Mouse (Mus musculus): ENCODE data around the gene Slc39a11.

Slc39a11 gene

GRCm38 (mm10) chr11:113504459-113505062 lies 145.3 kb downstream of the Slc39a11 start:
- no peak for DNase-seq

DNA sequence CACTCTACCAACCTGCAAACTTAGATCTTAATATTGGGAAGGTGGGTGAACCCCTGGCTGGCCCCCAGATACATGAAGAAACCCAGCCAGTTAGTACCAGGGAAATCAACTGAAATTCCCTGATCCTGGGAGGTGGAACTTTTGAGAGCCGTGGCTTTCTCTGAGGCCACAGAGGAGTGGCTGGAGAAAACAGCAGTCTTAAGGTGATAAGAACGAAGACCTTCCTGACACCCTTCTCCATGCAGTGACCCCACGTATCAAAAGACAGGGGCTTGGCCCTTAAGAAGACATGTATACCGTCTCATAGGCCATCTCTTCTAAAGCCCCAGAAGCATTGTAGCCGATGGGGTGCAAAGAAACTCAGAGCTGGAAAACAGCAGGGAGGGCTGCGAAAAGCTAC lies 146.9 kb downstream of the Slc39a11 start:
- DNase-seq, result no peak

DNA sequence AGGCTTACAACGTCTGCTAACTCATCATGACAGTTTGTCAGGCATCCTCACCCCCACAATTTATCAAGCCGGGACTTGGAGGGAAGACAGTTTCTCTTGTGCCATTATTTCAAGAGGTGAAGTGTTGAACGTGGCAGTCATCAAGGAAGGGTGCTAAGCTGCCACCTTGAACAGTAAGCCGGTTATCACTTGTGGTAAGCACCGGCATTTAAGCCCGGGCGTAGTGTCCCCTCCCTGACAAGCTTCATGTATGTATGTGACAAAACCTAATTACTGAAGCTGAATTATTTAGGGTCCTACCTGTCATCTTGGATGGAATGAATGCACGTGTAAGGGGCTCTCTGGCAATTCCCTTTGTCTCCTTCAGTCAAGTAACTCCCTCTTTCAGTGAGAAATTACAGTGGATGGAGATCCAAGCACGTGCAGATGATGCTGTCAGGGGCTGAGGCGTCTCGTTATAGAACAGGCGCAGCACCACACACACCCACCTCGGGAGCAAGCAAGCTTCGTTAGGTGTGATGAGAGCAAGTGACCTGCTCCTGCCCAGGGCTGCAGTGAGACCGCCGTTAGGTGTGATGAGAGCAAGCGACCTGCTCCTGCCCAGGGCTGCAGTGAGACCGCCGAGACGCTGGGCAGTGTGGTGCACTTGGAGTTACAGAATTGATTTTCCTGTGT lies 149.1 kb downstream of the Slc39a11 start:
- DNase-seq, result no peak

DNA sequence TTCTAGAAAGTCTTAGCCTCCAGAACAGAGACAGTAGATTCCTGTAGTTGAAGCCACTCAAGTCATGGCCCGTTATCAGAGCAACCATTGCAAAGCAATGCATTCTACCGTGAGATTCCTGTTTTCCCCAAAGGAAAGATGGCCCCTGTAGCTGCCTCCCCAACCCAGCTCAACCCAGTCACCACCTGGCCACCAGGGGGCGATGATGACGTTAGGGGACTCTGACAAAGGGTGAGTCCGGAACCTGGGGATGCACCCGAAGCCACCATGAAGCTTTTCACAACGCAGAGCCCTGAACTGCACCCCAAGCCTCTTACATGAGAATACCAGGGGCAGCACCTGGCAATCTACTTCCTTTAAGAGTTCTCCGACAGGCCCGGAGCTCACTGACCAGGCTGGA lies 151.0 kb downstream of the Slc39a11 start:
- DNase-seq, result no peak

GRCm38 (mm10) chr11:113494021-113494546 lies 155.8 kb downstream of the Slc39a11 start:
- no peak for DNase-seq

- DNase-seq, result no peak
Measured at GRCm38 (mm10) chr11:113490530-113491520, 159.1 kb downstream of the Slc39a11 start.

GRCm38 (mm10) chr11:113487603-113488335 lies 162.1 kb downstream of the Slc39a11 start:
- DNase-seq, result peak; percentile 91

DNA sequence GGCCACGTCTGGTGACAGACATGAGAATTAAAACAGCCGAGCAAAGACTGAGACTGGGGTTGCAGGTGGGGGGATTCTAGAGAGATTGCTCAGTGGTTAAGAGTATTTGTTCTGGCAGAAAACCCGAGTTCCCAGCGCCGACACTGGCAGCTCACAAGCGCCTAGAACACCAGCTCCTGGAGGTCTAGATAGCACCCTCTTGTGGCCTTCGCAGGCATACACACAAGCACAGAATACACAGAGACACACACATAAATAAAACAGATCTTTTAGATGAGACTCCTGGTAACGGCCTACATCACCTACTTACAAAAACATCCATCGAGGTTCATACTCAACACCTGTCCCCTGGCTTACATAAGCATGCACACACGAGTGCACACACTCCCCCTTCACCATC lies 165.8 kb downstream of the Slc39a11 start:
- DNase-seq, result no peak

DNA sequence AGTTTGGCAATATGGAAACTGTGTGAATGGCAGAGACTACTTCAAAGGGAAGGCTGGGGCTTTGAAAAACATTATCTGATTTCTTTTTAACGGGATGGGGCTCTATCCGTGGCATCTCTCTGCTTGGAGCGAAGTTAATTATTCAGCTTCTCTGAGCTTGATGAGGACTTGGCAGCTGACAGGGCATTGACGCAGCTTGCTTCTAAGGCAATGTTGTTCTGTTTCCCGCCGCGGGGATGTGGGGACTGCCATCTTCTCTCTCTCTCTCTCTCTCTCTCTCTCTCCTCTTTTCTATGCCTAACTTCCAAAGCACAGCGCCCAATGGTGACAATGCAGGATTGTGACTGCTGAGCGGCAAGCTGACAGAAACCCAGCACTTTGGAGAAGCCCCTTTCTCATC lies 172.3 kb downstream of the Slc39a11 start:
- no peak for DNase-seq

DNA sequence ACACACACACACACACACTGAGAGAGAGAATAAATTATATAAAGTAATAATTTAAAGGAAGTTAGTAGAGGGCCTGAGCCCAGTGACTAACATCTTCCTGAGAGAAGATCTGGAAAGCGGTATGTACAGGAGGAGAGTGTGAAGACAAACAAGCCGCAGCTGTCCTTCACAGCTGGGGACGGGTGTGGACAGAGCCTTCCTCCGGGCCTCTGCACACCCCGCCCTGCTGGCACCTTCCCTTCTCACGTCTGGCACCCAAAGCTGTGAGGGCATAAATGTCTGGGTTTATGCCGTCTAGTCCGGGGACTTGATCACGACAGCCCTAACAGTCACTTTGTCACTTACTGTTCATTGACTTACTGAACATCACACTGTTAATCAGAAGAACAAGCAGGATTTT lies 173.2 kb downstream of the Slc39a11 start:
- no peak for DNase-seq

DNA sequence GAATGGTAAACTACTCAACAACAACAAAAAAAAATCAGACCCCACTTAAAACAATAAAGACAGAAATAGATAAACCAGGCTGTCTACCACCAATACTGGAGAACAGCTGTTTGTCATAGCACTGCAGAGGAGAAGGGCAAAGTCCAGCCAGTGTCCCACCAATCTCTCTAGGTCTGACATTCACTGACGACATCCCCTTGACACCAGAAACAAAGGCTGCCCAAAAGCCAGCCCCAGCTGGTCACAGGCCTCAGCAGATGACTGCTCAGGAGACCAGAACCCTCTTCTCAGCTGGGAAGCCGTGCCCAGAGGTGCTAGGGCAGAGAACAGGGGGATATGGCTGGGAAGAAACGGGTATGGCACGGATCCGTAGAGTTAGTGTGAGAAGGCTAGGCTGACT lies 174.4 kb downstream of the Slc39a11 start:
- DNase-seq, result no peak

DNA sequence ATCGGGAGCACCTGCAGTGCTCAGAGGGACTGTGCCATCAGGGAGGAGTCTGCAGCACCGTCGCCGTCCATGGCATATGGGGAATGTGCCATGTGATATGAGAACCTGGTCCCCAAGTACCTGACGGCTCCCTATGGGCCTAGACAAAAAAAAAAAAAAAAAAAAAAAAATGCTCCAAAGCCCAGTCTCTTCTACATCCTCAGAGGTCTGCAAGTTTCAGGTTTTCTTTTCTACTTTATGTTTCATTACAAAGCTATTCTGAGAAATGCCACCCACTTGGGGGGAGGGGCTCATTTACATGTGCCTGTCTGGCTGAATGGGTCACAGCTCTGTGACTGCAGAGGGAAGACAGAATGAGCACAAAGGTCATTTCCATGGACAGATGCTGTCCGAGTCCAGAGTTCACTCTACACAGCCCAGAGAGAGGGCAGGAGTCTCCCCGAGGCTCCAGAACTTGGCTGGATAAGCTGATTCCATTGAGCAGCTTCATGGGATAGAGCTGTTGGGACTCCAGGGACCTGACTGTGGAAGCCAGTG lies 175.8 kb downstream of the Slc39a11 start:
- DNase-seq, result no peak

DNA sequence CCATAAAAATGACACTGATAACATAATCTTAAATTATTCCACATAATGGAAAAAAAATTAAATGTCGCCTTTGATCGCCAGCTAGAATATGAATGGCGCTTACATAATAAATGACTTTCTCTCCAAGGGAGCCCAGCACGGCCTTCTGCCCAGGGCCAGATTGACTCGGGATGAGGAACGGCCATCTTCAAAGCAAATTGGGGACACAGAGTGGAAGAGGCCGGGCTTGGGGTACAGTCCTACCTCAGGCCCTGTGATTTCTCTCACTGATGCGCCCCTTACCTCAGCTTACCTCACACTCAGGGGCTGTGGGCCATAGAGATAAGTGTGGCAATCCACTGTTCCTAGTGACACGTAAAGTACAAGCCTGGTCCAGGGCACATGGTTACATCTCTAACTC lies 177.9 kb downstream of the Slc39a11 start:
- DNase-seq, result no peak

DNA sequence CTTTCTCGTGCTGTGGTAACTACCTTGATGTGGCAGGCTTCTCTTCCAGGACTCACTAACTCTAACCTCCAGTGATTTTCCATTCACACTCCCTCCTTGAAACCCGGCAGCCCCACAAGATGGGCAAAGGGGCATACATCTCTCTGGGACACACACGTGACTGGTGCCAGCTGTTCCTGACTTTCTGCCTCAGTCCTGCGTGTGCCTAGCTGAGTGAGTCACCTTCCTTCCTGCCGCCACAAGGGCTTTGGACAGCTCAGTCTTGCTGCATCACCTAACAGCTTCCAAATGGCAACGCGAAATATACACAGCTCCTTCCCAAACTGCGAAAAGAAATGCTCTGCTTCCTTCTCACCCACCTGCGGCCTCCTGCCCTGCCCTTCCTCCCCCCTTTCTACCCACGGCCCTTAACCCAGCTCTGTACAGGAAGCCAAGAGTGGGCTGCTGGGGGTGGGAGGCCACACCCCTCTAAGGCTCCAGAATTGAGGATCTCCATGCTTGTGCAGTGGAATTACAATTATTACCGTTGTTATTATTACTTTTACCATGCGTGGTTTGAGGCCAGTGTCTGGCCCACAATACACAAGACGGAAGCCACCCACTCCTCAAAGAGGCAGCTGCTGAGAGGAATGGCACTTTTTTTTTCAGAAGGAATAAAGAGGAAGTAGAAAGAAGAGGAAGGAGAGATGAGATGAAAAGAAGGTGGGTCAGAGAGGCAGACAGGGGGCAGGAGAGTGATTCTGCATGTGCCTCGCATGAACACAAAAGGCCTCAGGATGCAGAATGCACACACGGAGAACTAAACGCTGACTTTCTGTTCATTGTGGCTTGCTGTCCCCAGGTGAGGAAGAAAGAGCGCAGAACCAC lies 179.7 kb downstream of the Slc39a11 start:
- no peak for DNase-seq

DNA sequence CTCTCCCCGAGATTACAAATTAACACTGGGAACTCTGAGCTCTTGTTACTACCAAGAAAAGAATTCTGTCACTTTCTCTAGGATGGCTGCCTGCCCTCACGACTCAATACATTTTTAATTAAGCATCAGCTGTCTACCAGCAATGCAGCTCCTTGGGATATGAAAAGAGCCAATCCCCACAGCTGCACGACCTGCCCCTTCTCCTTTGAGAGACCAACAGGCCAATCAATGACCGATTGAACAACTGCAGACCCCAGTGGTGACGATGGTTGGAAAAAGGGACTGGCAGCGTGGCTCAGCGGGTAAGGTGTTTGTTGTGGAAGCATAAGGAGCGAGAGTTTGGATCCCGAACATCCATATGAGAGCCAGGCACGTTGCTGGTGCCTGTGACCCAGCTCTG lies 181.9 kb downstream of the Slc39a11 start:
- no peak for DNase-seq

DNA sequence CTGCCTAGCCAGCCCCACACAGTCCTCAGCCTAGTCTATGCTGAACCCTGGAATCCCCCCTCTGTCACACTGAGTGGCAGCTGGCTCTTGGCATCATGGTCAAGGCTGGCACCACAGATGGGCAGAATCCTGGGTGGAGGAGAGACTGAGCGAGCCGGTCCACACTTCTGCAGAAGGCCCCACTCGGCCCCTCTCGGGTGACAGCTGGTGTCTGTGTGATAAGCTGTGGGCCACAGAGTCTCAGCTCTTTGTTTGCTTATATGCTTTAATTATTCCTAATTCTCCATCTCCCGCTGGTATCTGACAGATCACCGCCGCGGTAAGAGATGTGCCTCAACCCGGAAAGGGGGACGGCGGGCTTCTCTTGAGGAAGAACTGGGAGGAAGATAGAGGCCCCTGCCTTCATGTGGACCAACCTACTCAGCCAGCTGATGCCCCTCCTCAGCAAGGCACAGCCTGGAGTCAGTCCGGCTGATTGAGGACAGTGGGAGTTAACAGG lies 182.5 kb downstream of the Slc39a11 start:
- no peak for DNase-seq

DNA sequence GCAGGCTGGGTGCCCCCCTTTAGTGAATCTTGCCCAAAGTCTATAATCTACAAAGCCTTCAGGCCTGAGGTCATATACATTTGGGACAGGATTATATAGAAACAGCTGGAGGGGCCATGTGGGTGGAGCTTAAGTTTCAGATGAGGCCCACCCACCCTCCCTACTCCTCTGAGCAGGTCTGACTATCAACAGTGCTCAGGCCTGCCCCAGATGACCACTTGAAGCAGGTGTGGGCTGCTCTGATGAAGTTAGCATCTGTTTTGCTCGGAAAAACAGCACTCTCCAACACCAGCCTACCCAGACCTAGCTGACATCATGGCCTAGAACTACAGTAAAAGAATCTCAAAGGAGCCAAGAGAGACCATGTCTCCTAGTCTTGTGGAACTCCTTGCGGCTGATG lies 189.8 kb downstream of the Slc39a11 start:
- DNase-seq, result no peak

DNA sequence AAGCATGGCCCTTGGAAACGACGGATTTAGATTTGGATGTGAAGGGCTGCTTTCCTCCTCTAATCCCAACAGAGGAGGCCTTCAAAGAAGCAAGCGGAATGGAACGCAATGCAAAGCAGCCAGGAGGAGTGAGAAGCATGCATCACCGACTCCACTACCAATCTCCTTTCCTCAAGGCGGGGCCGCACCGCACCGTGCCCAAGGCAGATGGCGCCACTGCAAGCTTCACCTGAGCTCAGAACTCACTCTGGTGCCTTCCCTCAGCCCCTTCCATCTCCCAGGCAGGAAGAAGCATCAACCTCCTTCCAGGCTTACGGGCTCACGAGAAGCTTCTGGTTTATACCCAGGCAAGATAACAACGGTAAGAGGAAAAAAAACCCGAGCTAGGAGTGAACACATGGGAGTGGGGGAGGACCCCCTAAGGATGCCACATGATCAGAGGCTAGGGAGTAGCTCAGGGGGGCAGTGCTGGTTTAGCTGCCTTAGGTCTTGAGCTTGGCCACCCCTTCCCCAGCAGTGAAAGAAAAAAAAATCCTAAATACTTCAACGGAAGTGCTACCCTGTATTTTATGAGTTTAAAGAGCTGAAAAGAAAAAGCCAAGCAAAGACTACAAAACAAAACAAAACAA lies 191.2 kb downstream of the Slc39a11 start:
- no peak for DNase-seq

DNA sequence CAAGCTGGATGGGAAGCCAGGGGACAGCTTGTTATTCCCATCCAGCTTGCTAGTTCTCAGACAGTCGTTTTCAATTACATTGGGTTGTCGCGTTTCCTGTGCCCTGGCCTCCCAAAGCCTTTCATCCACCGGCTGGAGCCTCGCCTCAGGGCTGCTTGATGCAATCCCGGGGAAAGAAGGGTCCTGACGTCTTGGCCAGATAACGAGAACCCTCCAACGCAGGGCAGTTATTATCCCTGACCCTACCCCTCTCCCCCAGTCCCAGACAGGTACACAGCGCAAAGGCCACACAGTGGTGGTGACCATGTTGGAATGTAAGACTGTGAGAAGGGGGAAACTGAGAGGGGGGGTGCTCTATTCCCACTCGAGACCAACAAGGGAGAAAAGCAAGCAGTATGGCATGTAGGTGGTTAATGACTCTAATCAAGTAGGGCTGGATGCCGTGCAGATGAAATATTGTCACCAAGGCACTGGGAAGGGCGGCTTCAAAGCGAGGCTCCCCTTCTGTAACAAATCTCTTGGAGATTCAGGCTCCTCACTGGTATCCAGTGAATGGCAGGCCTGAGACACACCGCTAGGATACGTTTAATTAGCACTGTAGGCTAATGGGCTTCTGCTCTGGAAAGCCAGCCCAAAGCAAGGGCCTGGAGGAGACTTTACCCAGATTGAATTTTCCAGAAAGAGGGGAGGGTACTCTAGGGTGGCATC lies 196.9 kb downstream of the Slc39a11 start:
- DNase-seq, result no peak

DNA sequence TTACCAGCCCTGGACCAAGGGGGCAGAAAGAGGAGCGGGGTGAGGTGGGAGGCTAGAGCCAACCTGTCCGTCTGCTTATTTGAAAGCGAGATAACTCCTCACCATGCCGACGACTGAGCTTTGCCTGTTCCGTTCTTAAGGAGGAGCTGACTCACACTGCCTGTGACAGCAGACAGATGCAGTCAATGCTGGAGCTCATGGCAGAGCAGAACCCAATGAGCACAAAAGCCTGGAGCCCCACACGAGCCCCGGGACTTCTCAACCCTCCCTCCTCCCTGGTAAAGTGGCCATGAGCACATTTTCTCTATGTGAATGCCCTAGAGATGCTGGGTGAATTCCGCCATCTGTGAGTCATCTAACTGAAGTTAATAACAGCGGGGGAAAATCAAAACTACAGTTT lies 198.6 kb downstream of the Slc39a11 start:
- DNase-seq, result no peak
